Mouse (Mus musculus) layer of hippocampus, adult 8-10 months (tissue): ENCODE results near the gene Gpatch8. TPM values are rescaled to one million over a fixed set of nuclear protein-coding genes. Genes with fewer than 3 reads are reported as not detected.

Experiments
- DNase-seq, 2 experiments: peaks; one replicate each; pipeline ENCODE4 v3.0.0; 2022; ENCODE audit warnings: low spot score in 2 of 2
- total RNA-seq, 4 experiments: library from RNA; stranded (reverse); gene quantifications; 2 replicates each; pipeline ENCODE4 v1.2.4; 2022

The Gpatch8 gene
- total RNA-seq, 4 experiments from 2014 or later, result 49.2 to 66.6 (median 52.9) TPM

GRCm38 (mm10) chr11:102435754-102436470 lies 120.3 kb downstream of the Gpatch8 start:
- DNase-seq, result peak in 1 of 2 experiments; percentile 20

- no peak for DNase-seq
Measured at GRCm38 (mm10) chr11:102434816-102435705, 121.1 kb downstream of the Gpatch8 start.

GRCm38 (mm10) chr11:102434406-102434805 lies 121.8 kb downstream of the Gpatch8 start:
- peak; percentile 83 to 93 for DNase-seq

GRCm38 (mm10) chr11:102433866-102434265 lies 122.3 kb downstream of the Gpatch8 start:
- no peak for DNase-seq

- peak in 1 of 2 experiments; percentile 32 for DNase-seq
Measured at GRCm38 (mm10) chr11:102432896-102433295, 123.3 kb downstream of the Gpatch8 start.

GRCm38 (mm10) chr11:102432115-102432843 lies 123.9 kb downstream of the Gpatch8 start:
- no peak for DNase-seq

- no peak for DNase-seq
Measured at GRCm38 (mm10) chr11:102431728-102432114, 124.5 kb downstream of the Gpatch8 start.

GRCm38 (mm10) chr11:102431018-102431645 lies 125.1 kb downstream of the Gpatch8 start:
- peak in 1 of 2 experiments; percentile 78 for DNase-seq

- peak; percentile 91 to 95 for DNase-seq
Measured at GRCm38 (mm10) chr11:102430121-102431017, 125.8 kb downstream of the Gpatch8 start, which contains the start of gene Grn. Gene Grn (plus strand): TSS chr11:102430315.

- DNase-seq, result no peak
Measured at GRCm38 (mm10) chr11:102429551-102429950, 126.6 kb downstream of the Gpatch8 start.

GRCm38 (mm10) chr11:102428981-102429540 lies 127.1 kb downstream of the Gpatch8 start:
- DNase-seq, result no peak

Other genes with a start within 250 kb of the Gpatch8 start
- 100 to 1,000 TPM; 106 to 122 (median 120) TPM for gene Ubtf, start 236.7 kb downstream of the Gpatch8 start, total RNA-seq
- gene Slc4a1, start 190.2 kb downstream of the Gpatch8 start, total RNA-seq, result under 1 TPM in 2 of 4 experiments, not detected in 2; 0.10 to 0.11 TPM
- 100 to 1,000 TPM; 420 to 453 (median 428) TPM for gene Rundc3a, start 163.0 kb downstream of the Gpatch8 start, total RNA-seq
- 10 to 100 TPM; 62.0 to 72.4 (median 64.6) TPM for gene Slc25a39, start 148.4 kb downstream of the Gpatch8 start, total RNA-seq
- 100 to 1,000 TPM in 2 of 4 experiments, 10 to 100 TPM in 2; 61.9 to 191 (median 114) TPM for gene Grn, start 126.1 kb downstream of the Gpatch8 start, total RNA-seq
- 10 to 100 TPM; 77.6 to 94.7 (median 85.7) TPM for gene Fam171a2, start 108.7 kb downstream of the Gpatch8 start, total RNA-seq
- gene Itga2b, start 86.3 kb downstream of the Gpatch8 start, total RNA-seq, result 1 to 10 TPM; 1.1 to 3.2 (median 2.7) TPM
- 1 to 10 TPM in 3 of 4 experiments, under 1 TPM in 1; 0.93 to 2.8 (median 1.6) TPM for gene Gm11627, start 23.1 kb upstream of the Gpatch8 start, total RNA-seq
- gene Fzd2, start 48.0 kb upstream of the Gpatch8 start, total RNA-seq, result 1 to 10 TPM; 5.9 to 7.3 (median 6.1) TPM
- gene Meioc, start 107.3 kb upstream of the Gpatch8 start, total RNA-seq, result not detected
- 10 to 100 TPM; 29.3 to 32.2 (median 30.1) TPM for gene Ccdc43, start 141.4 kb upstream of the Gpatch8 start, total RNA-seq
- 100 to 1,000 TPM; 168 to 220 (median 192) TPM for gene Adam11, start 205.0 kb upstream of the Gpatch8 start, total RNA-seq